Mouse (Mus musculus) kidney, embryonic 15.5 days (tissue): ENCODE data around the gene AC129217.1. TPM values are rescaled to one million over a fixed set of nuclear protein-coding genes. Genes with fewer than 3 reads are reported as not detected.
A peak's percentile ranks its signal among the peaks of the same experiment; 100 is the strongest.
"Not testable (repeated sequence)": the region's sequence is repeated elsewhere in the genome, so short reads cannot be mapped to it uniquely, and the experiment has no call there.

Source experiments
- ATAC-seq: fragments of 200-750 bp; cut with Nextera tagmentation; replicated peaks from 2 replicates; pipeline ENCODE4 v1.8.0; 2017; ENCODE audit warnings: moderate TSS enrichment; ENCODE audit not compliant: low FRiP score
- H3K27ac ChIP-seq: fragments of 300-500 bp; sonication (generic); 2 replicates; pipeline ENCODE4 v1.5.1; 2015; ENCODE audit warnings: mild to moderate bottlenecking, inconsistent platforms
- H3K27me3 ChIP-seq: fragments of 300-500 bp; sonication (generic); 2 replicates; pipeline ENCODE4 v1.6.1; 2015; ENCODE audit warnings: inconsistent platforms
- H3K36me3 ChIP-seq: fragments of 300-500 bp; sonication (generic); 2 replicates; pipeline ENCODE4 v1.6.1; 2015; ENCODE audit warnings: inconsistent platforms
- H3K4me1 ChIP-seq: fragments of 300-500 bp; sonication (generic); 2 replicates; pipeline ENCODE4 v1.6.1; 2015; ENCODE audit warnings: inconsistent platforms
- H3K4me2 ChIP-seq: fragments of 300-500 bp; sonication (generic); 2 replicates; pipeline ENCODE4 v1.6.1; 2015; ENCODE audit warnings: moderate library complexity, mild to moderate bottlenecking, inconsistent platforms
- H3K4me3 ChIP-seq: fragments of 300-500 bp; sonication (generic); replicated peaks from 2 replicates; pipeline ENCODE4 v1.5.1; 2015; ENCODE audit warnings: mild to moderate bottlenecking, inconsistent platforms
- H3K9ac ChIP-seq: fragments of 300-500 bp; sonication (generic); 2 replicates; pipeline ENCODE4 v1.6.1; 2015; ENCODE audit warnings: mild to moderate bottlenecking, inconsistent platforms
- H3K9me3 ChIP-seq: fragments of 300-500 bp; sonication (generic); replicated peaks from 2 replicates; pipeline ENCODE4 v1.6.1; 2016; ENCODE audit warnings: inconsistent platforms
- WGBS: fragments of 180-500 bp; shearing (Covaris S2); methylation state at CpG from one replicate; pipeline ENCODE4 v1.1.7; 2015; ENCODE audit warnings: mixed read lengths; 5-methylcytosine and 5-hydroxymethylcytosine counted together
- polyA plus RNA-seq: library from polyadenylated mRNA; unstranded; fragments of >200 nt; fragmentation: Nextera tagmentation; extraction: Ambion mirVana; gene quantifications from 2 replicates; pipeline ENCODE4 v1.2.1, GENCODE M21; 2015

The AC129217.1 gene
- polyA plus RNA-seq, 1 experiment from 2014 or later: not detected

GRCm38 (mm10) chr19:8851639-8852038 lies 22.1 kb downstream of the AC129217.1 start:
- Histone ChIP-seq H3K4me2 (no peak overlapping the region), H3K4me3 (no peak overlapping the region), H3K27ac (no peak overlapping the region), H3K27me3 (no peaks in the 10 kb centered on the region), H3K9ac (no peak overlapping the region), H3K36me3 (peaks cover 20% of the 10 kb centered on the region), H3K4me1 (peaks cover 8% of the 10 kb centered on the region), H3K9me3 (no peaks in the 10 kb centered on the region)
- no peak for ATAC-seq
- WGBS: 49% methylated on average over 7 of the region's 7 CpGs

GRCm38 (mm10) chr19:8852236-8852928 lies 22.8 kb downstream of the AC129217.1 start:
- Histone ChIP-seq H3K27ac (no peak overlapping the region), H3K4me3 (no peak overlapping the region), H3K4me1 (peaks cover 8% of the 10 kb centered on the region), H3K36me3 (peaks cover 13% of the 10 kb centered on the region), H3K9me3 (no peaks in the 10 kb centered on the region), H3K4me2 (no peak overlapping the region), H3K27me3 (no peaks in the 10 kb centered on the region), H3K9ac (no peak overlapping the region)
- ATAC-seq: no peak
- WGBS: 61% methylated on average over 10 of the region's 10 CpGs

GRCm38 (mm10) chr19:8853117-8853516 lies 23.5 kb downstream of the AC129217.1 start:
- peaks cover 7% of the 10 kb centered on the region for H3K36me3 ChIP-seq
- H3K4me3 ChIP-seq: no peak overlapping the region
- no peak for ATAC-seq
- H3K27ac ChIP-seq: no peak overlapping the region
- H3K9ac ChIP-seq: no peak overlapping the region
- no peaks in the 10 kb centered on the region for H3K9me3 ChIP-seq
- 82% methylated on average over 3 of the region's 3 CpGs for WGBS
- peaks cover 8% of the 10 kb centered on the region for H3K4me1 ChIP-seq
- no peak overlapping the region for H3K4me2 ChIP-seq
- no peaks in the 10 kb centered on the region for H3K27me3 ChIP-seq

GRCm38 (mm10) chr19:8857689-8858088 lies 28.1 kb downstream of the AC129217.1 start:
- H3K4me3 ChIP-seq: no peak overlapping the region
- no peak overlapping the region for H3K27ac ChIP-seq
- WGBS: 51% methylated on average over 4 of the region's 4 CpGs
- H3K36me3 ChIP-seq: no peaks in the 10 kb centered on the region
- no peak overlapping the region for H3K9ac ChIP-seq
- H3K27me3 ChIP-seq: no peaks in the 10 kb centered on the region
- no peaks in the 10 kb centered on the region for H3K9me3 ChIP-seq
- H3K4me1 ChIP-seq: no peaks in the 10 kb centered on the region
- ATAC-seq: no peak
- no peak overlapping the region for H3K4me2 ChIP-seq

GRCm38 (mm10) chr19:8859018-8859417 lies 29.4 kb downstream of the AC129217.1 start:
- H3K36me3 ChIP-seq: no peaks in the 10 kb centered on the region
- H3K9ac ChIP-seq: no peak overlapping the region
- no peak overlapping the region for H3K27ac ChIP-seq
- H3K27me3 ChIP-seq: no peaks in the 10 kb centered on the region
- H3K4me3 ChIP-seq: no peak overlapping the region
- no peaks in the 10 kb centered on the region for H3K9me3 ChIP-seq
- no peaks in the 10 kb centered on the region for H3K4me1 ChIP-seq
- ATAC-seq: no peak
- H3K4me2 ChIP-seq: no peak overlapping the region
- 21% methylated on average over 1 of the region's 1 CpGs for WGBS

GRCm38 (mm10) chr19:8864265-8864664 lies 34.7 kb downstream of the AC129217.1 start:
- no peaks in the 10 kb centered on the region for H3K4me1 ChIP-seq
- no peak for ATAC-seq
- H3K27me3 ChIP-seq: no peaks in the 10 kb centered on the region
- no peak overlapping the region for H3K4me3 ChIP-seq
- H3K36me3 ChIP-seq: no peaks in the 10 kb centered on the region
- H3K27ac ChIP-seq: no peak overlapping the region
- H3K4me2 ChIP-seq: no peak overlapping the region
- H3K9ac ChIP-seq: no peak overlapping the region
- H3K9me3 ChIP-seq: no peaks in the 10 kb centered on the region
- 83% methylated on average over 6 of the region's 6 CpGs for WGBS

GRCm38 (mm10) chr19:8870381-8870780 lies 40.8 kb downstream of the AC129217.1 start:
- not testable (repeated sequence) for H3K9ac ChIP-seq, H3K27me3 ChIP-seq, H3K27ac ChIP-seq, ATAC-seq, H3K9me3 ChIP-seq
- H3K4me1 ChIP-seq: peaks cover 13% of the 10 kb centered on the region
- H3K36me3 ChIP-seq: peaks cover 24% of the 10 kb centered on the region
- H3K4me3 ChIP-seq: 0 out of 2 replicates have a peak overlapping the region, but pooled peaks have one; percentile 81
- peak overlapping the region; percentile 79 for H3K4me2 ChIP-seq
- WGBS: 87% methylated on average over 3 of the region's 3 CpGs

- H3K36me3 ChIP-seq: peaks cover 28% of the 10 kb centered on the region
- peak overlapping the region; percentile 92 for H3K9ac ChIP-seq
- H3K4me1 ChIP-seq: peaks cover 13% of the 10 kb centered on the region
- H3K27me3 ChIP-seq: no peaks in the 10 kb centered on the region
- peak overlapping the region; percentile 81 for H3K4me3 ChIP-seq
- ATAC-seq: peak; percentile 55
- WGBS: 53% methylated on average over 9 of the region's 9 CpGs
- peak overlapping the region; percentile 79 for H3K4me2 ChIP-seq
- H3K9me3 ChIP-seq: no peaks in the 10 kb centered on the region
- peak overlapping the region; percentile 81 for H3K27ac ChIP-seq
Observed at GRCm38 (mm10) chr19:8870838-8871237, 41.3 kb downstream of the AC129217.1 start.

GRCm38 (mm10) chr19:8871267-8872186 lies 42.0 kb downstream of the AC129217.1 start, which contains the start of gene Ubxn1:
Ubxn1 (plus strand) TSS chr19:8871496.
- ATAC-seq: peak; percentile 97

GRCm38 (mm10) chr19:8872266-8872840 lies 42.8 kb downstream of the AC129217.1 start:
- Histone ChIP-seq H3K27me3 (no peaks in the 10 kb centered on the region), H3K9ac (peak overlapping the region; percentile 92), H3K27ac (peak overlapping the region; percentile 86), H3K4me2 (peak overlapping the region; percentile 79), H3K4me1 (peaks cover 13% of the 10 kb centered on the region), H3K4me3 (peak overlapping the region; percentile 81), H3K36me3 (peaks cover 44% of the 10 kb centered on the region), H3K9me3 (no peaks in the 10 kb centered on the region)
- 60% methylated on average over 10 of the region's 10 CpGs for WGBS
- ATAC-seq: no peak

More at GRCm38 (mm10) chr19:8871267-8872186, 42.0 kb downstream of the AC129217.1 start, which contains the start of gene Ubxn1:
- Histone ChIP-seq H3K27me3 (no peaks in the 10 kb centered on the region), H3K27ac (peak within 1 kb of the TSS; percentile 86), H3K9ac (peak within 1 kb of the TSS; percentile 92), H3K9me3 (no peaks in the 10 kb centered on the region), H3K4me3 (peak within 1 kb of the TSS; percentile 81), H3K36me3 (peaks cover 35% of the 10 kb centered on the region), H3K4me1 (peaks cover 13% of the 10 kb centered on the region), H3K4me2 (peak within 1 kb of the TSS; percentile 79)
- under 1% methylated on average over 59 of the region's 59 CpGs for WGBS

- Histone ChIP-seq H3K36me3 (peaks cover 56% of the 10 kb centered on the region), H3K9me3 (no peaks in the 10 kb centered on the region), H3K4me2 (no peak overlapping the region), H3K9ac (no peak overlapping the region), H3K4me1 (peaks cover 23% of the 10 kb centered on the region), H3K4me3 (no peak overlapping the region), H3K27ac (no peak overlapping the region), H3K27me3 (no peaks in the 10 kb centered on the region)
- WGBS: 96% methylated on average over 7 of the region's 7 CpGs
- ATAC-seq: no peak
Observed at GRCm38 (mm10) chr19:8875031-8875430, 45.5 kb downstream of the AC129217.1 start.
